Mouse (Mus musculus) frontal cortex, postnatal 10 days (tissue): ENCODE measurements around the gene Plxnb1.

Experiments used
- DNase-seq, 2 experiments: peaks; one replicate each; pipeline ENCODE4 v3.0.0; 2022; ENCODE audit warnings: low spot score in 2 of 2, mixed read lengths in 1 of 2

Gene Plxnb1

DNA sequence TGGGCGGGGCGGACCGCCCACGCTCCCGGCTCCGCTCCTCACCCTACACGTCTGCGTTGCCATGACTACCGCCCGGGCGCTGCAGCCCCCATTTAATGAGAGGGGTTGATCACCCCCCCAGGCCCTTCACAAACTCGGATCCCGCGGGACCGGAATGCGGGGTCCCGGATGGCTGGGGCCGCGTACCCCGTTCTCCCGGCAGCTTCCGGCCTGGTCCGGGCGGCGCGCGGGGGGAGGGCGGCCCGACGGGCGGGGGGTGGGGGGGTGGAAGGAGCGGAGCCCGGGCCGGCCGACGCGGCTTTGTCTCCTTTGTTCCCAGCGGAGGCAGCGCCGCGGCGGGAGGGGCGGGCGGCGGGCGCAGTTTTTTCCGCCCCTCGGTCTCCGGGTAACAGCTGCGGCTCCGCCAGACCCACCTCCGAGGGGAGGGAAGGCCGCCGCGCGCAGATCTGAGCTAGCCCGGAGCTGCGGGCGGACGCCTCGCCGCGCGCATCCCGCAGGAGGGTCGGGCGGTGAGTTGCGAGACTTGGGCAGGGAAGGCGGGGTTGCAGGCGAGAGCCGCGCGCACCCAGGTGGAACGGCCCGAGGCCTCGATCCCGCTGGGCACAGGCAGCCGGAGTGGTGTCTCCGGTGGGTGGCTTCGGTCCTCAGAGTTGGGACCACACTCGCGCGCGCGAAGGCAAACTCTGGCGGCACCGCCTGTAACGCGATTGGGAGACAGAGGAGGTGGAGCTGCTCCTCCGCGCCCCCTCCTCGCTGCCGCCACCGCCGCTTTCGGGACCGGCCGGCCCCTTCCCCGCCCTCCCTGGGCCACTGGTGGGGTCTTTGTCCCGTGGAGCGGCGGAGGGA is at the start of gene Plxnb1:
Plxnb1 (plus strand) TSS at position 253 of the 846 bp plus-strand sequence.
- peak in 1 of 2 experiments; percentile 80 for DNase-seq

DNA sequence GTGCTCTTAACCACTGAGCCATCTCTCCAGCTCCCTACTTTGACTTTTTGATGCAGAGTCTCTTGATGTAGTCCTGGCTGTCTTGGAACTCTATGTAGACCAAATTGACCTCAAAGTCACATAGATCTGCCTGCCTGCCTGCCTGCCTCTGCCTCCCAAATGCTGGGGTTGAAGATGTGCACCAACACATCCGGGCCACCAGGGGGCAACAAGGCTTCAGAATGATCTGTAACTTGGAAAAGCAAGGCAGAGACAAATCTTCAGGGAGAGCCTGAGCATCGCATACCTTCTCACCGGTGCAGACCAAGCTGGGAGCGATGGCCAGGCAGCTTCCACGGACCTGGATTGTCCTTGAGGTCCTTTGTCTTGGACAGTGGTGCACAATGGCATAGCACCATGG is 48.9 kb upstream of the Plxnb1 start:
- no peak for DNase-seq

DNA sequence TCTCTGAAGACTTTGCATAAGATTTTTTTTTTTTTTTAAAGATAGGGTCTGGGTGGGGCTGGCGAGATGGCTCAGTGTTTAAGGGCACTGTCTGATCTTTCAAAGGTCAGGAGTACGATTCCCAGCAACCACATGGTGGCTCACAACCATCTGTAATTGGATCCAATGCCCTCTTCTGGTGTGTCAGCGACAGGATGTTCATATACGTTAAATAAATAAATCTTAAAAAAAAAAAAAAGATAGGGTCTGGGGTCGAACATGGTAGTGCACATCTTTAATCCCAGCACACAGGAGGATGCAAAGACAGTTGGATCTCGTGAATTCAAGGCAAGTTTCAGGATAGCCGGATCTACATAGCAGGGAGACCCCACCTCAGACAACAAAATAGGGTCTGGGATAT is 45.9 kb upstream of the Plxnb1 start:
- DNase-seq, result no peak

DNA sequence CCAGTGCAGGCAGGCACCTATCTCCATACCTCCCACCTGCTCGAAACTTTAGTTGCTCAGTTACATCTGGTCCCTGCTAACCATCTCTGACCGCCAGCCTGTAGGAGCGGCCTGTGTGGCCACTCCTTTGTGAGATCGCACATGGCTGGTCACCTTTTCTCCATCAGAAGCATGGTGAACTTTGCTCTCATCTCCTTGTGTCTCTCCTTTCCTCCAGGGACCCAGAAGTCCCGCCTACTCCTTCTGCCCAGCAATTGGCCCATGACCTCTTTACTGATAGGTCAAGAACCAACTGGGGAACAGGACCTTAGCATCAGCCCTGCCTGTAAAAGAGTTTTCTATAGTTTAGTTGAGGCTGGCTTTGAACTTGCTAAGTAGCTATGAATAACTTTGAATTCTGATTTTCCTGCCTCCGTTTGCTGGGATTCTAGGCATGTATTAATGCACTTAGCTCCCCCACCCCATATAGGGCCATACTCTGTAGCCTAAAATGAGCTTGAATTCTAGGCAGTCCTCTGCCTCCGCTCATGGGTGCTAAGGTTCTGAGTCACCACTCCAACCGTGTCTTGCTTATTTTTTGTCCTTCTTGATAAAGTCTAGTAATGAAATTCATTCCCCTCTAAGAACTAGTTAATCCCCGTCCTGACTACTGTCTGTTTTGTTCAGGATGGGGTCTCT is 45.1 kb upstream of the Plxnb1 start:
- no peak for DNase-seq

DNA sequence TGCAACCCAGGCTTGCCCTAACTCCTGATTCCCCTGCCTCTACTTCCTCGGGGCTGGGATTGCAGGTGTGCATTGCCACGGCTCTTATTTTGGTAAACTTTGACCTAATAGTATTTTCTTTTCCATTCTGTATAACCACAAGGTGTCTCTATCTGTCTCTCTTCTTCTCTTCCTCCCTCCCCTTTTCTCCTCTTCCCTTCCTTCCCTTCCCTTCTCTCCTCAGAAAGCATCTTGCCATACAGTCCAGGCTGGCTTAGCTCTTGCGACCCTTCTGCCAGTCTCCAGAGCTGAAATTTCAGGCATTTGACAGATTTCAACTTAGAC is 44.6 kb upstream of the Plxnb1 start:
- DNase-seq, result no peak

GRCm38 (mm10) chr9:109051011-109051501 is 44.1 kb upstream of the Plxnb1 start:
- no peak for DNase-seq

GRCm38 (mm10) chr9:109051651-109052489 is 43.3 kb upstream of the Plxnb1 start:
- DNase-seq, result peak in 1 of 2 experiments; percentile 3

- peak in 1 of 2 experiments; percentile 4 for DNase-seq
Measured at GRCm38 (mm10) chr9:109052490-109053260, 42.5 kb upstream of the Plxnb1 start.

DNA sequence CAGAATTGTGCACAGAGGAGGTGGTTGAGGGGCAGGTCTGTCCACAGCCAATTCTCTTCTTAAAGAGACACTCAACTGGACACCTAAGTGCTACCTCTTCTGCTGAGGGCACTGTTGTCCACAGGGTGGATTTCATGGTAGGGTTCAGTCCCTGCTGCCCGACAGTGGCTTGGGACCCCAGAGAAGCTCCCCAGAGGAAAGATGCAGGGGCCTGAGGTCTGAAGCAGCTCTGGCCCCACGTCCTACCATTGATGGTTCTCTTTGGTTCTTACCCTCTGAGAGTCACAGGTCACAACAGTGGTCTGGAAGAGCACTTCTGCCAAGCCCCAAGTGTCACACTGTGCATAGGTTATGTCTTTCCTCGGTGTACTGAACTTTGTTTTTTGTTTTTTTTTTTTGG is 41.8 kb upstream of the Plxnb1 start:
- peak in 1 of 2 experiments; percentile 2 for DNase-seq

GRCm38 (mm10) chr9:109053851-109054250 is 41.3 kb upstream of the Plxnb1 start:
- peak in 1 of 2 experiments; percentile 3 for DNase-seq

DNA sequence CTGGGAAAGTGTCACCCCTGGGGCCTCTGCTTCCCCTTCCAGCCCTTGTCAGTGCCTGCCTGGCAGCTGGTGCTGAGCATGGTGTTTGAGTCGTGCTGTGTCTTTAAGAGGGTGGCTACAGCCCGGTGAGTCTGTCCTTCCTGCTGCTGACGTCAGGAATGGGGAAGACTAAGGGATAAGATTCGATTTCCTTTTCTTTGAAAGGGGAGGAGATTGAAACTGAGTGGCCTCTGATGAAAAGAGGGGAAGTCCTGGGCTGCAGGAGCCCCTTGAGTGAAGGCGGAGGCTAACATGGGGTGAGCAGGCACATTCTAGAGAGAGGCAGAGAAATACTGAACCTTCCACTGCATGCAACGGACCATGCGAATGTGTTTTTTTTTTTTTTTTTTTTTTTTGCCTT is 40.5 kb upstream of the Plxnb1 start:
- DNase-seq, result peak; percentile 64 to 65

GRCm38 (mm10) chr9:109055271-109056030 is 39.7 kb upstream of the Plxnb1 start:
- DNase-seq, result no peak

DNA sequence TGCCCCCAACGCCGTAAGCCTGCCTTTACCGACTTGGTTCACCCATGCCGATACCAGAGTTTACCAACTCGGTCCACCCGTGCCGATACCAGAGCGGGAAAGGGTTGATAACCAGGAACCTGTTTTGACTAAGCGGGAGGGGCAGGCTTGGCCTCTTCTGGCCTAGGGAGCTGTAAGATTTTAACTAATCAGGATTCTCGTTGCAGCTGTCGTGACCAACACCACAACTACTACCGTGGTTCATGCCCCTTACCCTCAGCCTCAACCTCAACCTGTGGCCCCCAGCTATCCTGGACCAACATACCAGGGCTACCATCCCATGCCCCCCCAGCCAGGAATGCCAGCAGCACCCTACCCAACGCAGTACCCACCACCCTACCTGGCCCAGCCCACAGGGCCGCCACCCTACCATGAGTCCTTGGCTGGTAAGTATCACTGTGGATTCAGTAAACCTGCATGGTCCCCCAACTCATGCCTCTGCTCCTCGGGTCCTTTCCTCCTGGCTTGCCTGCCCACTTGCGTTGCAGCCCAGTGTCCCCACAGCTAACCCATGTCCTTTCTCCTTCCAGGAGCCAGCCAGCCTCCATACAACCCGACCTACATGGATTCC is 39.0 kb upstream of the Plxnb1 start:
- DNase-seq, result no peak

DNA sequence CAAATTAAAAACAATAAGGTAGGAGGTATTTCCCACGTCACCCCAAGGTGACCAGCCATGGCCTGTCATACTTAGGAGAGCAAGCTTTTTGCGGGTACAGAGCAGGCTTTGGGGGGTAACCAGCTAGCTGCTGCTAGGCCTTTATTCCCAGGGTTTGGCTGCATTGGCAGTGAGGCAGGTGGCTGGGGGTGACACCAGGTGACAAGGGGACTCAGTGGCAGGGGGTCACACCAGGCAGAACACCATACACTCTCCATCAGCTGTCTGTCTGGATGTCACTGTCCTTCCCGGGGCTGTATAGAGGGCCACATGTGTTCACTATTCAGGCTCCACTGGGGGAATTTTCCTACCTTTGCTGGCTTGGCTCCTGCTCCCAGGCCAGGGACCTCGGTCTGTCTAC is 38.3 kb upstream of the Plxnb1 start:
- no peak for DNase-seq

GRCm38 (mm10) chr9:109057543-109057942 is 37.6 kb upstream of the Plxnb1 start:
- DNase-seq, result no peak

DNA sequence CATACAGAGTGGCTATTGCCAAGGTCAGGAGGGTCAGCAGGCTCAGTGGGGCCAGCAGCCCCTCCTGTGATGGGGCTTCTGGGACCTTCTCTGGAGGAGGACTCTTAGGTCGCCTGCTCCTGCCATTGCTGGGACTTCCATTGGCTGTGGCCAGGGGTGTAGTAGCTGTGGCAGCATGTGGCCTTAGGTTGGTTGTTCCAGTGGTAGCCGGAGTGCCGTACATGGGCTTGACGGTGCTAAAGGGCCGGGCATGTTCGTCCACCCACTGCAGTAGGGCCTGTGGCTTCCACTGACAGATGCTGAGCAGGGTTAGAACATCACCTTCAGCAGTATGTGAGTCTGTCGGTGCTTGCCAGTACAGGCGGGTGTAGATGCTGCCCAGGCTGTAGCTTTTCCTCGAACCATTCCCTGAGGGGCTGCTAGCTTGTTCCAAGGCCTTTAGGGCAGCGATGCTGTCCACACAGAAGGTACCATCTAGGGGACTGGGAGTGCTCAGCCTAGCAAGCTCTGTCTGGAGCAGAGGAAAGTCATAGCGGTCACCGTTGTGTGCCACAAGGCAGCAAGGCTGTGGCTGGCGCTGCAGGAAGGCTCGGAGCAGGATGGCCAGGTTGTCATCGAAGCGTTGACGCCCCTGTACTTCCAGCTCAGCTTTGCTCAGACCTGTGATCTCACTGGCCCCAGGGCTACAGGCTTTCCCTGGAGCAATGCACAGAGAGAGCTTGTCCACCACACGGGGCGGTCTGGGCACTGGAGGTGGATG is 37.0 kb upstream of the Plxnb1 start:
- no peak for DNase-seq

DNA sequence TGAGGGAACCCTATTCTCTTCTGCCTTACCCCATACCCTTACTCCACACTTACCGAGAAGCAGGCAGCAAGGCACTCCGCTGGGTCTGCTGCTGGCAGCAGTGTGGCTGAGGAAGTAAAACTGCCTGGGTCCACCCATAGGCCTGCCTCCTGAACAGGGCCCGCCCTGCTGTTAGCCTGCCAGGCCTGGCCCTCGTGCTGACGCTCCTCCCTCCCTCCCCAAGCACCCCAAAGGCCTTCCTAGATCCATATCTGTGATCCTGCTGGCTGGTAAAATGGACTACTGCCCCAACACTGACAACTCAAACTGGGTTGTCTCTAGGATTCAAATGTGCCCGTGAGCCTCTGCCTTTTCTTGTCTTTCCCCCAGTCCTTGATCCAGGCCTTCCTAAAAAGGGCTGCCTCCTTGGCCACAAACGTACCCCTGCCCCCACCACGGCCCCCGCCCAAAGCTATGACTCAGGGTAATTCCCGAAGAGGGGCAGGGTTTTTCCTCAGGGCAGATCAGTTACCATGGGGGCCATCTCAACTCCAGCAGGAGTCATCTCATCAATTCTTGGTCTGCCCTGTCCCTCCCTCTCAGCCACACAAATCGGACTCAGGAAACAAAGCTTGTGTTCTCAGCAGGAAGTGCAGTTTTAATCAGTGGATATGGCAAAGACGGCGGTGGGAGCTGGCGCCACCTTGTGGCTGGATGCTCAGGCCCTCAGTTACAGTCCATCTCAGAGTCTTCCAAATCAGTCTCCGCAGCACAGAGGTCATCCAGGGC is 35.9 kb upstream of the Plxnb1 start, which contains the start of gene Trex1:
Trex1 (minus strand) TSS at position 599 of the 768 bp plus-strand sequence.
- peak; percentile 77 to 85 for DNase-seq

GRCm38 (mm10) chr9:109060184-109060897 is 34.8 kb upstream of the Plxnb1 start:
- no peak for DNase-seq
